Mouse (Mus musculus) gastrocnemius, adult 2 months (tissue): ENCODE results near the gene Laptm5. TPM values are rescaled to one million over a fixed set of nuclear protein-coding genes. Genes with fewer than 3 reads are reported as not detected.

Experiments used
- DNase-seq: peaks from one replicate; pipeline ENCODE4 v3.0.0; 2022
- H3K27ac ChIP-seq: fragments of 200-600 bp; 2 replicates; pipeline ENCODE4 v1.8.1; 2022; ENCODE audit warnings: mild to moderate bottlenecking
- H3K4me3 ChIP-seq: fragments of 200-600 bp; 2 replicates; pipeline ENCODE4 v1.8.1; 2022; ENCODE audit warnings: mild to moderate bottlenecking, moderate library complexity
- CTCF ChIP-seq: fragments of 200-600 bp; IDR thresholded peaks from 2 replicates; pipeline ENCODE4 v1.8.1; 2022; ENCODE audit warnings: antibody characterized with exemption, mild to moderate bottlenecking, moderate library complexity
- intact Hi-C: fragments of 180-260 bp; cut with DNase I; formaldehyde crosslinking; loops from one replicate; pipeline ENCODE4 v1.15.1; 2025
- total RNA-seq, 2 experiments: library from RNA; stranded (reverse); gene quantifications; 2 replicates each; pipeline ENCODE4 v1.2.3; 2021

Laptm5 gene
- total RNA-seq, 2 experiments from 2014 or later = 2.5 to 5.3 TPM

GRCm38 (mm10) chr4:130916639-130917038 is 3.7 kb downstream of the Laptm5 start:
- intact Hi-C loops = no loop called here
- no peak for TF ChIP-seq CTCF
- H3K27ac ChIP-seq = no peak overlapping the region
- no peak for DNase-seq
- H3K4me3 ChIP-seq = no peak overlapping the region

GRCm38 (mm10) chr4:130917564-130917963 is 4.6 kb downstream of the Laptm5 start:
- TF ChIP-seq CTCF = no peak
- no peak for DNase-seq
- peak overlapping the region; percentile 50 for H3K27ac ChIP-seq
- intact Hi-C loops = no loop called here
- no peak overlapping the region for H3K4me3 ChIP-seq

DNA sequence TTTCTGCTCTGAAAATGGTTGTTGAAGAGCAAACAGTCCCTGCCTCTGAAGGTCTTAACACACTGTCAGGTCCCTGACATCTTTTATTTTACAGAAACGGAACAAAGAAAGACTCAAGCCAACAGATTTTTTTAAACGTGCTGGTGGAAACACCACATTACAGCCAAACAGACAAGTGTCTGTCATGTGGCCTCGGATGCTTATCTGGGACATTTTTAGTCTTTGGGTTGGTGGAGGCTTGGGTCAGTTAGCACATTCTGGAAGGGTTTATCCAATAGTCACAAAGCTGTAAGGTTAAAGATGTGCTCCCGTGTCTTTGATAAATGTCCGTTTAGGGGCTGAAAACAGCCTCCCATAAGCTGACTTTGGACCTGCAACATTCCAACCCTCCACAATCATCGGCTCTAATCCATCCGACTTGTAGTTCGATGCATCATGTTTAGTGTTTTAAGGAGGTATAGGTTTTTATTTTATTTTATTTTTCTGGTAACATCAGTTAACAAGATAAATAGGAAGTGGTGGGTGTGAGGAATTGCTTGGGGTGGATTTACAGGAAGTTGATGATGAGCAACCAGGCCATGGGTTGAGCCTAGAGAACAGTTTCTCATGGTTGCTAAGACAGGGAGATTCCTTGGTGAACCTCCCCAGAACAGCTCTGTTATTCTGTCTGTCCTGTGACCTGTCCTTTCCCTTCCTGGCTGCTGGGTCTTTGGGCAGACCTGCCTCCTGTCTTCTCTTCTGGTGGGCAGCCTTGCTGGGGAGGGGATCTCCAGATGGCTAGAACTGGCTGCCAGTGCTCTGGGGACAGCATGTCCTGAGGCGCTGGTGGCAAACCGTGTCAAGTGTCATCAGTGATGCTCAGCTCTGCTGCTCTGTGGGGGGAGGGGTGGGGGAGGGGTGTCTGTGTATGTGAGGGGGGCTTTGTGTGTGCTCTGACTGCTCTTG is 6.2 kb downstream of the Laptm5 start:
- H3K4me3 ChIP-seq = no peak overlapping the region
- no peak overlapping the region for H3K27ac ChIP-seq
- peak; percentile 66 for DNase-seq
- no peak for TF ChIP-seq CTCF
- intact Hi-C loops = no loop called here

GRCm38 (mm10) chr4:130919750-130920356 is 6.9 kb downstream of the Laptm5 start:
- H3K4me3 ChIP-seq = no peak overlapping the region
- intact Hi-C loops = no loop called here
- H3K27ac ChIP-seq = no peak overlapping the region
- DNase-seq = no peak
- no peak for TF ChIP-seq CTCF

GRCm38 (mm10) chr4:130920951-130921693 is 8.2 kb downstream of the Laptm5 start:
- no peak for DNase-seq
- intact Hi-C loops = no loop called here

GRCm38 (mm10) chr4:130921986-130922385 is 9.1 kb downstream of the Laptm5 start:
- H3K27ac ChIP-seq = no peak overlapping the region
- intact Hi-C loops = no loop called here
- no peak overlapping the region for H3K4me3 ChIP-seq
- no peak for DNase-seq
- TF ChIP-seq CTCF = no peak

More at GRCm38 (mm10) chr4:130920951-130921693, 8.2 kb downstream of the Laptm5 start:
- TF ChIP-seq CTCF = no peak
- Histone ChIP-seq H3K27ac (no peak overlapping the region), H3K4me3 (no peak overlapping the region)

DNA sequence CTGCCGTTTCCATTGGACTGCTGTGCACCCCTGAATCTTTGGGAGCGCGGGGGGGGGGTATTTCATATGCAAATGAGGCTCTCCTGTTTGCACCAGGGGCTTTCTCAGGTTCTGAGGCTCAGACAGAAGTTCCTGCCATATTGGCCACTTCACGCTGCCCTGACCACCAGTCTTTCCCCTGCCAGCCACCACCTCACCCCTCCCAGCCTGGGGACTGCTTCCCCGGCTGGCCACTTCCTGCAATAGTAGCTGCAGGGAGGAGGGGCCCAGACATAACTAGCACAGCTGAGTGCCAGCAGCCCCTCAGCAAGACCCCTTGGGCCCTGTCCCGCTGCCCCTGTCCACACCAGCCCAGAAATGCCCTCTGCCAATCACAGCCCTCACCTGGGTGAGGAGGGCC is 13.3 kb downstream of the Laptm5 start:
- H3K27ac ChIP-seq = no peak overlapping the region
- intact Hi-C loops = no loop called here
- H3K4me3 ChIP-seq = no peak overlapping the region
- DNase-seq = no peak
- TF ChIP-seq CTCF = no peak

- intact Hi-C loops = no loop called here
- peak; percentile 4 for DNase-seq
- no peak for TF ChIP-seq CTCF
Measured at GRCm38 (mm10) chr4:130927821-130928220, 14.9 kb downstream of the Laptm5 start.

GRCm38 (mm10) chr4:130942644-130943043 is 29.7 kb downstream of the Laptm5 start:
- peak; percentile 5 for DNase-seq
- H3K27ac ChIP-seq = no peak overlapping the region
- no peak for TF ChIP-seq CTCF
- intact Hi-C loops = no loop called here
- no peak overlapping the region for H3K4me3 ChIP-seq

More at GRCm38 (mm10) chr4:130927821-130928220, 14.9 kb downstream of the Laptm5 start:
- Histone ChIP-seq H3K4me3 (no peak overlapping the region), H3K27ac (no peak overlapping the region)

- DNase-seq = peak; percentile 13
- no peak for TF ChIP-seq CTCF
- intact Hi-C loops = no loop called here
- H3K27ac ChIP-seq = no peak within 1 kb of the TSS
- H3K4me3 ChIP-seq = no peak within 1 kb of the TSS
Measured at GRCm38 (mm10) chr4:130944112-130944511, 31.2 kb downstream of the Laptm5 start, which contains the start of gene Matn1. Gene Matn1, plus strand, starts transcription at chr4:130944385.

DNA sequence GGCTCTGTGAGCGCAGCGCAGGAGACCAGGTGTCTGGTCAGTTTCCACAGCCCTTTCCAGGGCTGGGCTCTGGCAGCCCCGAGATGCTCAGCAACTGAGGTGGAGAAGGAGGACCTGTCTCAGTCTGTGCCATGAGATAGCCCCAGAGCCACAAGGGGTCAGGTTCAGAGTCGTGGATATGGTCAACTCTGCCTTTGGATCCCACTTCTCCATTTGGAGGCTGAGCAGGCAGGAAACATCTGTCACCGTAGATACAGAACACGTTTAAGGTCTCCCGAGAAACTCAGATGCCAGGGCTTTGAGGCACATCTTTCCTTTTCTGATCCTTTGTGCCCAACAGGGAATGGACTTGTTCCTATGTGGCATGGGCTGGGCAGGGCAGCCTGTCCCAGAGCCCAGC is 31.9 kb downstream of the Laptm5 start:
- H3K4me3 ChIP-seq = no peak overlapping the region
- TF ChIP-seq CTCF = no peak
- DNase-seq = no peak
- intact Hi-C loops = no loop called here
- H3K27ac ChIP-seq = no peak overlapping the region

- Histone ChIP-seq H3K4me3 (no peak overlapping the region), H3K27ac (no peak overlapping the region)
- intact Hi-C loops = loop anchor here (1.0 to 2.0 kb wide), 2 partner anchors 51 to 156 kb away; no protein-coding TSS in a partner anchor
- TF ChIP-seq CTCF = peak; percentile 82
- DNase-seq = peak; percentile 16
Measured at GRCm38 (mm10) chr4:130947094-130947647, 34.2 kb downstream of the Laptm5 start.
